Mouse (Mus musculus) bone marrow, adult 2 months (tissue): Measurements from ENCODE around the gene Proser1.

Experiments
- CTCF ChIP-seq: fragments of 200-500 bp; IDR thresholded peaks from 2 replicates; pipeline ENCODE4 v1.5.1; 2011; ENCODE audit warnings: low read length, control low read depth; ENCODE audit not compliant: control insufficient read depth, insufficient read depth
- POLR2A ChIP-seq: fragments of 200-500 bp; IDR thresholded peaks from 2 replicates; pipeline ENCODE4 v1.6.1; 2011; ENCODE audit warnings: low read depth, mild to moderate bottlenecking, control low read depth, low read length, borderline replicate concordance; ENCODE audit not compliant: control insufficient read depth

GRCm38 (mm10) chr3:53525737-53526136, 62.3 kb downstream of the Proser1 start:
- TF ChIP-seq POLR2A (no peak), CTCF (peak; percentile 62)
